6 mouse cellular contexts compared by ENCODE assay signal in genomic region chr7:88250380-88250779, GRCm38 (mm10). TPM values are rescaled to one million over a fixed set of nuclear protein-coding genes. Genes with fewer than 3 reads are reported as not detected.
DNase-seq lines count a peak whose midpoint lies in the region; ATAC-seq and TF ChIP-seq lines count a peak whose summit lies in the region.
"Not testable (repeated sequence)": the region's sequence is repeated elsewhere in the genome, so short reads cannot be mapped to it uniquely, and the experiment has no call there.

No protein-coding gene starts in this region.

- peak; percentile 38; the same call in 1 of the 2 replicates for ATAC-seq in megakaryocyte, adult 5-6 weeks (ENCODE audit: poor library complexity, severe bottlenecking)
- 0 out of 2 replicates have a peak, but pooled peaks have one; percentile 41 for ATAC-seq in neutrophil, adult 5-6 weeks (ENCODE audit: extremely low read depth, insufficient number of reproducible peaks, low FRiP score, poor library complexity, severe bottlenecking)

- dilution Hi-C loops in CH12.LX (cut with MboI; ENCODE audit: extremely low pct_ligation_motif_present, extremely low pct_unique_long_range_greater_than_20kb, low sequenced_read_pairs), result not testable (repeated sequence)

- in situ Hi-C loops in CH12.LX (cut with MboI; ENCODE audit: low pct_ligation_motif_present, low pct_unique_long_range_greater_than_20kb, low sequenced_read_pairs), result not testable (repeated sequence)

- not testable (repeated sequence) for H3K9me3 ChIP-seq in CH12.LX (replicated peaks; ENCODE audit: low read length)

- H3K4me2 ChIP-seq in CH12.LX (ENCODE audit: insufficient read depth, low read depth, poor library complexity, severe bottlenecking), result not testable (repeated sequence)

- peaks cover 0 to 35% of the 10 kb centered on the region in 2 experiments; a peak in 2 of 4 replicates for H3K4me1 ChIP-seq in CH12.LX (ENCODE audit: control insufficient read depth in 1 of 2, insufficient read depth in 2 of 2)
- not testable (repeated sequence) for H3K4me1 ChIP-seq in brown adipose tissue, adult 24 weeks (ENCODE audit: control insufficient read depth, insufficient read depth, insufficient read length, low read length)

- not testable (repeated sequence) for TF ChIP-seq POLR2A in CH12.LX (IDR thresholded peaks at IDR 0.05; ENCODE audit: low read depth, low read length)

- H3K9ac ChIP-seq in CH12.LX (ENCODE audit: insufficient read depth, low read depth), result not testable (repeated sequence)

- not testable (repeated sequence) for H3K27me3 ChIP-seq in CH12.LX (replicated peaks); splenic B cell, adult 2 months (ENCODE audit: control insufficient read depth, insufficient read depth, low read length, poor library complexity, severe bottlenecking)

- H3K36me3 ChIP-seq in CH12.LX (replicated peaks in 1 of 2; ENCODE audit: control insufficient read depth in 1 of 2, insufficient read depth in 1 of 2, low read length in 1 of 2); splenic B cell, adult 2 months (ENCODE audit: control insufficient read depth, insufficient read depth, low read length, poor library complexity, severe bottlenecking): not testable (repeated sequence)

- TF ChIP-seq CTCF in CH12.LX (conservative IDR thresholded peaks at IDR 0.05 in 1 of 2, IDR thresholded peaks at IDR 0.05 in 1 of 2; ENCODE audit: low read depth in 2 of 2, low read length in 2 of 2), result not testable (repeated sequence)

- H3K79me2 ChIP-seq in CH12.LX (replicated peaks; ENCODE audit: control insufficient read depth, extremely low read depth, insufficient read depth, poor library complexity, severe bottlenecking), result not testable (repeated sequence)

- DNase-seq in A20 (ENCODE audit: low read depth, low spot score), result peak; percentile 47
- peak; percentile 58 for DNase-seq in CH12.LX (ENCODE audit: extremely low read depth)
- DNase-seq in splenic B cell, adult 2 months (ENCODE audit: low read depth, low spot score), result peak; percentile 52

- not testable (repeated sequence) for TF ChIP-seq RAD21 in CH12.LX (IDR thresholded peaks at IDR 0.05; ENCODE audit: low read depth, low read length)

- H3K27ac ChIP-seq in CH12.LX (ENCODE audit: insufficient read depth, low read depth), result not testable (repeated sequence)
- H3K27ac ChIP-seq in brown adipose tissue, adult 24 weeks (replicated peaks; ENCODE audit: low read depth, low read length), result peak overlapping the region; percentile 43; the same call in 1 of the 2 replicates

- TF ChIP-seq EP300 in CH12.LX (IDR thresholded peaks at IDR 0.05; ENCODE audit: low read length), result peak; percentile 56; the same call in 1 of the 2 replicates

- H3K4me3 ChIP-seq in CH12.LX (replicated peaks in 1 of 3; ENCODE audit: low read depth in 2 of 3, low read length in 2 of 3, poor library complexity in 1 of 3); brown adipose tissue, adult 24 weeks (ENCODE audit: insufficient read depth, low read depth, low read length): not testable (repeated sequence)

TF ChIP-seq in CH12.LX, 34 proteins besides CTCF, POLR2A, EP300 and RAD21:
- TF ChIP-seq MEF2A (IDR thresholded peaks at IDR 0.05; ENCODE audit: borderline replicate concordance, low read depth, low read length) (peak; percentile 20; the same call in 1 of the 2 replicates), ETS1 (conservative IDR thresholded peaks at IDR 0.05; ENCODE audit: low read depth, low read length) (0 out of 2 replicates have a peak, but pooled peaks have one; percentile 15)
TF ChIP-seq in CH12.LX: peak in this region for 2; not testable (repeated sequence) for 32.

RNA-seq across cellular contexts. Expression of gene Ctsc, which starts 27.5 kb away (rescaled TPM):
- 84.8 and 119 TPM in 2 replicates for total RNA-seq in CH12.LX (2012; rRNA removed)
- total RNA-seq in CH12.LX (2014; rRNA removed), result 261 and 286 TPM in 2 replicates
- polyA plus RNA-seq in CH12.LX (2012; ENCODE audit: insufficient read length, low read depth), result 191 and 207 TPM in 2 replicates
- polyA plus RNA-seq in brown adipose tissue, adult 24 weeks (2012; ENCODE audit: insufficient read depth, insufficient read length, missing spikeins), result 23.7 and 29.6 TPM in 2 replicates
- total RNA-seq in megakaryocyte, adult 5-6 weeks (2015), result 573 and 643 TPM in 2 replicates
- total RNA-seq in megakaryocyte, adult 5-6 weeks (2017), result 520 and 557 TPM in 2 replicates
- total RNA-seq in neutrophil, adult 5-6 weeks (2017), result 146 and 151 TPM in 2 replicates
